Comparison of ENCODE assay signal across 8 mouse cellular contexts in genomic region chr2:39004880-39005435, GRCm38 (mm10). TPM values are rescaled to one million over a fixed set of nuclear protein-coding genes. Genes with fewer than 3 reads are reported as not detected.
DNase-seq lines count a peak whose midpoint lies in the region; ATAC-seq lines count a peak whose summit lies in the region.

Gene Arpc5l (plus strand): TSS chr2:39005348.

- peak; percentile 94 to 97 for DNase-seq in adrenal gland, adult (ENCODE audit: inconsistent age in 2 of 2, low spot score in 1 of 2)
- peak; percentile 97 for DNase-seq in embryo, embryonic 10.5 days (ENCODE audit: low spot score)
- peak; percentile 90 for DNase-seq in gastrocnemius, postnatal 25 days
- DNase-seq in intestine, embryonic 14.5 days (ENCODE audit: low spot score), result peak; percentile 87
- peak; percentile 92 to 93 for DNase-seq in left cerebral cortex, postnatal 14 days (ENCODE audit: low spot score in 2 of 2)
- peak; percentile 90 for DNase-seq in mesoderm, embryonic 11.5 days (ENCODE audit: low read depth, low spot score)
- DNase-seq in right cerebral cortex, postnatal 36 days (ENCODE audit: low spot score in 2 of 2), result peak; percentile 89 to 90
- DNase-seq in yolk sac, embryonic 10.5 days (ENCODE audit: low spot score), result peak; percentile 89

- intact Hi-C loops in left cerebral cortex, postnatal 14 days (cut with DNase I), result no loop called here

- peak within 1 kb of the TSS; percentile 89 for H3K27ac ChIP-seq in intestine, embryonic 14.5 days (ENCODE audit: low read depth)

- H3K4me2 ChIP-seq in intestine, embryonic 14.5 days (ENCODE audit: low read length), result peak within 1 kb of the TSS; percentile 97

- H3K9me3 ChIP-seq in intestine, embryonic 14.5 days (ENCODE audit: control insufficient read depth, low read length), result no peaks in the 10 kb centered on the region

- H3K4me1 ChIP-seq in intestine, embryonic 14.5 days (replicated peaks; ENCODE audit: control insufficient read depth, insufficient read depth, low read length), result peaks cover 35% of the 10 kb centered on the region

- H3K4me3 ChIP-seq in intestine, embryonic 14.5 days (ENCODE audit: low read depth, low read length), result peak within 1 kb of the TSS; percentile 85

- ATAC-seq in intestine, embryonic 14.5 days (replicated peaks; ENCODE audit: low FRiP score, low TSS enrichment, low read depth), result peak; percentile 82

- peaks cover 41% of the 10 kb centered on the region for H3K36me3 ChIP-seq in intestine, embryonic 14.5 days (ENCODE audit: control insufficient read depth, insufficient read depth, low read length)

- under 1% methylated on average over 58 of the region's 58 CpGs for WGBS in intestine, embryonic 14.5 days

- peak within 1 kb of the TSS; percentile 93 for H3K9ac ChIP-seq in intestine, embryonic 14.5 days (ENCODE audit: low read length)

- no peaks in the 10 kb centered on the region for H3K27me3 ChIP-seq in intestine, embryonic 14.5 days (replicated peaks; ENCODE audit: control insufficient read depth, insufficient read depth, low read length)

RNA-seq across cellular contexts. Expression of gene Arpc5l, which starts in this region (rescaled TPM):
- 10 to 100 TPM; 91.4 to 91.7 TPM for total RNA-seq in gastrocnemius, postnatal 25 days (2021)
- polyA plus RNA-seq in intestine, embryonic 14.5 days (2014; fragmentation: Nextera tagmentation; extraction: Ambion mirVana), result 117 and 124 TPM in 2 replicates
- total RNA-seq in left cerebral cortex, postnatal 14 days (2021), result 100 to 1,000 TPM; 100 to 107 TPM

Comparison
In these comparisons a context has a peak if more than half of its experiments do, and no peak if none do; other contexts are left out.
1. Peak in every context shown above with its lines: DNase-seq, ATAC-seq, H3K4me3 ChIP-seq and H3K27ac ChIP-seq.